Mouse (Mus musculus): ENCODE data around the gene Sema5b.

Sema5b gene

GRCm38 (mm10) chr16:35648862-35649261 is 107.9 kb downstream of the Sema5b start:
- no peak for DNase-seq

- no peak for DNase-seq
These were observed 111.3 kb downstream of the Sema5b start for GRCm38 (mm10) chr16:35652206-35652605.

DNA sequence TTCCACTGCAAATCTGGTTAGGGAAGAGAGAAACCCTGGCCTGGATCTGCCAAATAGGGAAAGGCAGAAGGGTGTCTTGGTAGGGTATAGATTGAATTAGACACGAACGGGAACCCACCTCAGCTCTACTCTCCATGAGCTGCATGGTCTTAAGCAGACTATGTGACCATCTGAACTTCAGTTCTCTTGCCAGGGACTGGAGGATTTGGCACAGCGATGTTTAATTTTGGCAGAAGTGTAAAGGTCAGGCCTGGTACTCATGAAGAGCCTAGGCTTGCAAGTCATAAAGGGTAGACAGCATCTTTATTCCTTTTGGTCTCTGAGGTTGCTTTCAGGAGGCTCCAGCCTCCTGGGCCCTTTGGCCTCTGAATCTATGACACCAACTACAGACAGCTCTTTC is 111.8 kb downstream of the Sema5b start:
- no peak for DNase-seq

DNA sequence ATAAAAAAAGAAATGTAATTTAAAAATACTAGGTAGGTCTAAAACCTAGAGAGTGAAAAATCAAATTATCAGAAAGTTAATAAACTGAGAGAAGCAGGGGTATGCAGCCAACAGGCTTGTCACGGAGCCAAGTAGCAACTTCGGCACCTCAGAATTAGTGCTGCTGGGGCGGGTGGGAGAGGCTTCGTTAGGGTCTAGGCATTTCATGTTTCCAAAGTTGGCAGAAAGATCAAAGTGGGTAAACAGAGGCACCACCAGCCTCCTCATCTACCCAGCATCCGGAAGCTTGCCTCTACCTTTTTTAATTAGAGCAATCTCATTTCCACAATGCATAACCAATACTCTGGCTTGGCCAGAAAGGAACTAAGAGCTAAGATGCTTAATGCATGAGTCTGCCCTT is 113.0 kb downstream of the Sema5b start:
- DNase-seq, result no peak

GRCm38 (mm10) chr16:35660222-35660621 is 119.3 kb downstream of the Sema5b start:
- peak; percentile 27 for DNase-seq

- no peak for DNase-seq
These were observed 123.0 kb downstream of the Sema5b start for GRCm38 (mm10) chr16:35663831-35664414.

GRCm38 (mm10) chr16:35664847-35665246 is 123.9 kb downstream of the Sema5b start:
- DNase-seq, result no peak

- DNase-seq, result no peak
These were observed 136.7 kb downstream of the Sema5b start for GRCm38 (mm10) chr16:35677511-35678113.

- peak; percentile 13 for DNase-seq
These were observed 137.5 kb downstream of the Sema5b start for GRCm38 (mm10) chr16:35678476-35678875.

DNA sequence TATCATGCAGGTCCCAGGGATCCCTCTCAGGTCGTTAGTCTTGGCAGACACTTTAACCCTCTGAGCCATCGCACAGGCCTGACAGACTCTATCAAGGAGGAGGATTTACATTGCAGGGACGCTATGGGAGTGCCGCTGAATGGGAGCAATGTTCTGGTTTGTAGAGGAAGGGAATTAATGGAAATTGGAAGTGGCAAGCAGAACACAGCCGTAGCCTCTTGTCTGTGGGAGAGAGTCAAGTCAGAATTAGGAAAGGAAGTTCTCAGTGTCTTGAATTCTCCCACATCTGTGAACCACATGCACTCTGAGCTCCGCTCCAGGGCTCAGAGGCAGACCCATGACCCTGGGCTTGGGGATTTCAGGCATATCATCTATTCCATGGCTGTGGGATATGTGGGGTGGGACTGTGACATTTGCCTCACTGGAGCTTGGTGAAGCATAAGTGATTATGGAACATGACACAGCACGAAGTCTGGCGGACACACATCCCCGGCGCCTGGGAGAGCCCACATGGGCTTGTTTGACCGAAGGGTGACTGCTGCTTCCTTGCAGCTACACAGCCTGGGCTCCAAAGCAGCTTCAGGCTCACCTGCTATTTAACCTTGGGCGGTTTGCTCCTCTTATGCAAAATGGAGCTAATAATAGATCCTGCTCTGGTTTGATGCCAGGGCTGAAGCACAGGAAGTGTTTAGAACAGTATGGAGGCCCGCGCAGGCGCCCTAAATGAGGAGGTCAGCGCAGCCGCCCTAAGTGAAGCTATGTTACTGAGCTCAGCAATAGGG is 140.6 kb downstream of the Sema5b start:
- DNase-seq, result peak; percentile 57

GRCm38 (mm10) chr16:35685027-35685426 is 144.1 kb downstream of the Sema5b start:
- no peak for DNase-seq

GRCm38 (mm10) chr16:35686491-35686890 is 145.5 kb downstream of the Sema5b start:
- DNase-seq, result no peak

GRCm38 (mm10) chr16:35691606-35692005 is 150.7 kb downstream of the Sema5b start:
- no peak for DNase-seq

GRCm38 (mm10) chr16:35694250-35694846 is 153.4 kb downstream of the Sema5b start:
- no peak for DNase-seq

GRCm38 (mm10) chr16:35696103-35696502 is 155.2 kb downstream of the Sema5b start:
- DNase-seq, result no peak

DNA sequence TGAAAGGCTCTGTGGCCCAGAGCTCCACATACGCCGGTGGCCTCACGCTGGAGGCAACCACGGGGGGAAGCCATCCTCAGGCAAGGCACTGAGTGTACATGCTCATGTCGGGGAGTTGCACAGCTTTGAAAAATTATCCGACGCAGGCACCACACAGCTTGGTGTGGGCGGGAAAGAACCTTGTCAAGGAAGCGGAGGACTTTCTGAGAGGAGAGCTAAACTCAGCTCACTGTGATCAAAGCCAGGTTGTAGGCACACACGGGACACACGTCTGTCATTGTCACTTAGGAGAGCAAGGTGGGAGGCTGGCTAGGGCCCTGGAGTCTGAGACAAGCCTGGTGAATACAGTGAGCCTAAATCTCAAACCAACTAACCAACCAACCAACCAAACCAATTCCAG is 160.9 kb downstream of the Sema5b start:
- DNase-seq, result peak; percentile 16

- DNase-seq, result no peak
These were observed 163.1 kb downstream of the Sema5b start for GRCm38 (mm10) chr16:35703763-35704679.

DNA sequence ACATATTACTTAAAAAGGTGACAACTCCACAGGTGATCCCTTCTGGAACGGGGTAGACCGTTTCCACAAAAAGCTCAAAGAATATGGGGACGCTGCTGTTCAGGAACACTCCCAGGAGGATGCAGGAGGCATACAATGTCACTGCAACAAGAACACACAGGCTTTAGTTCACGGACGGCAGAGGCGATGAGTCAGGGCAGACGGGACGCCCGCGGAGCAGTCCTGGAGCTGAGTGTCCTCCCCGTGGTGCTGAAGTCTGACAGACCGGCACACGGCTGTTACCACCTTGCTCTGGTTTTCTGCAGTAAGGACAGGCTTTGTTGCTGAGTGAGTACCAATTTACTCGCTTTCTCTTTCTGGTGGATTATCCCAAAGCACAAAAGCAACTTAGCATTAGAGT is 163.9 kb downstream of the Sema5b start:
- DNase-seq, result no peak

DNA sequence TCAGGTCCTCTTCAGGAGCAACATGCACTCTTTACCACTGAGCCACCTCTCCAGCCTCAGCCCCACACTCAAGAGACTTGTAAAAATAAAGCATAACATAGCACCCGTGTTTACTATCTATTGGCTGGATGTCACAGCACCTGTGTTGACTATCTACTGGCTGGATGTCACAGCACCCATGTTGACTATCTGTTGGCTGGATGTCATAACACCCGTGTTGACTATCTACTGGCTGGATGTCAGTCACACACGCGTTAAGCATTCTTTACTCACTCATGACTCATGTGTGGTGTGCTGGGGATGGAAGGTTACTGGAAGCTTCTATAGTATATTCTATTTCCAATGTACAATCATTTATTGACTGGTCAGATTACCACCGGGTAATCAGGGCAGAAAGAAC is 166.1 kb downstream of the Sema5b start:
- no peak for DNase-seq

DNA sequence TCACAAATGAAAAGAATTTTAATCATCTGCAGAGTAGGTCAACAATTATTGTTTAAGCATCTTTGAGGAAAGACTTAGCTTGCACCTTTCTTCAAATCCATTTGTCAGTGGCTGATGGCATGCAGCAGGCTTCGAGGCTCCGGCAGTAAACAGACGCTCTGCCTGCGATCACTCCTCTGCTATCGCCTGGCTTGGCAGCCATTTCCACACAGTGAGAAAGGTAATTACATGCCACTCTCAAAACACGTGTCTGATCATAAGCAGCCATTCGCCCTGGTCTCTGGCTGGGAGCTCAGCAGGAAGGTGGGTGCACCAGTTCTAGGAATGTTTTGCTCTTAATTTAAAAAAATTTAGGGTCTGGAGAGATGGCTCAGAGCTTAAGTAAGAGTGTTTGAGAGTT is 170.1 kb downstream of the Sema5b start:
- no peak for DNase-seq

GRCm38 (mm10) chr16:35713606-35714005 is 172.7 kb downstream of the Sema5b start:
- DNase-seq, result no peak
